Mouse (Mus musculus): Measurements from ENCODE around the gene Rabggtb. TPM values are rescaled to one million over a fixed set of nuclear protein-coding genes. Genes with fewer than 3 reads are reported as not detected.

Rabggtb gene
- 10 to 100 TPM; 57.7 to 64.1 TPM for total RNA-seq (2021)

- peak; percentile 95 for DNase-seq
- intact Hi-C loops (cut with DNase I): no loop called here
Measured at GRCm38 (mm10) chr3:153912546-153913509, at the start of gene Rabggtb. Rabggtb (minus strand) TSS chr3:153913009.

- no peak for DNase-seq
- intact Hi-C loops (cut with DNase I): no loop called here
Measured at GRCm38 (mm10) chr3:153961632-153962389, 49.0 kb upstream of the Rabggtb start.

GRCm38 (mm10) chr3:153960884-153961283 lies 48.1 kb upstream of the Rabggtb start:
- DNase-seq: peak; percentile 49
- intact Hi-C loops (cut with DNase I): no loop called here

- intact Hi-C loops (cut with DNase I): loop anchor here (2.0 kb wide), 1 partner anchor 267 kb away; no protein-coding TSS in a partner anchor
- no peak for DNase-seq
Measured at GRCm38 (mm10) chr3:153959731-153960207, 47.0 kb upstream of the Rabggtb start.

- intact Hi-C loops (cut with DNase I): loop anchor here (2.0 kb wide), 1 partner anchor 268 kb away; no protein-coding TSS in a partner anchor
- no peak for DNase-seq
Measured at GRCm38 (mm10) chr3:153959035-153959730, 46.4 kb upstream of the Rabggtb start.

- intact Hi-C loops (cut with DNase I): loop anchor here (2.0 kb wide), 1 partner anchor 269 kb away; no protein-coding TSS in a partner anchor
Measured at GRCm38 (mm10) chr3:153957916-153958315, 45.1 kb upstream of the Rabggtb start.

GRCm38 (mm10) chr3:153948176-153948575 lies 35.4 kb upstream of the Rabggtb start:
- DNase-seq: no peak
- intact Hi-C loops (cut with DNase I): no loop called here

More at GRCm38 (mm10) chr3:153957916-153958315, 45.1 kb upstream of the Rabggtb start:
- DNase-seq: no peak

GRCm38 (mm10) chr3:153947271-153947670 lies 34.5 kb upstream of the Rabggtb start:
- intact Hi-C loops (cut with DNase I): no loop called here
- no peak for DNase-seq

GRCm38 (mm10) chr3:153944335-153944990 lies 31.7 kb upstream of the Rabggtb start, which contains the start of gene Acadm:
Acadm (minus strand) TSS chr3:153944632.
- intact Hi-C loops (cut with DNase I): no loop called here
- peak; percentile 98 for DNase-seq

- intact Hi-C loops (cut with DNase I): no loop called here
- DNase-seq: no peak
Measured at GRCm38 (mm10) chr3:153943901-153944334, 31.1 kb upstream of the Rabggtb start.

GRCm38 (mm10) chr3:153943003-153943640 lies 30.3 kb upstream of the Rabggtb start:
- DNase-seq: no peak
- intact Hi-C loops (cut with DNase I): no loop called here

GRCm38 (mm10) chr3:153941613-153942012 lies 28.8 kb upstream of the Rabggtb start:
- intact Hi-C loops (cut with DNase I): no loop called here
- no peak for DNase-seq

- intact Hi-C loops (cut with DNase I): no loop called here
- no peak for DNase-seq
Measured at GRCm38 (mm10) chr3:153940486-153940885, 27.7 kb upstream of the Rabggtb start.

- DNase-seq: no peak
- intact Hi-C loops (cut with DNase I): no loop called here
Measured at GRCm38 (mm10) chr3:153940021-153940420, 27.2 kb upstream of the Rabggtb start.

GRCm38 (mm10) chr3:153937116-153937810 lies 24.5 kb upstream of the Rabggtb start:
- intact Hi-C loops (cut with DNase I): no loop called here
- no peak for DNase-seq

- DNase-seq: no peak
- intact Hi-C loops (cut with DNase I): no loop called here
Measured at GRCm38 (mm10) chr3:153935878-153936277, 23.1 kb upstream of the Rabggtb start.

GRCm38 (mm10) chr3:153932461-153932860 lies 19.7 kb upstream of the Rabggtb start:
- no peak for DNase-seq
- intact Hi-C loops (cut with DNase I): no loop called here

- DNase-seq: no peak
- intact Hi-C loops (cut with DNase I): no loop called here
Measured at GRCm38 (mm10) chr3:153929526-153929925, 16.7 kb upstream of the Rabggtb start.

- DNase-seq: no peak
- intact Hi-C loops (cut with DNase I): no loop called here
Measured at GRCm38 (mm10) chr3:153926333-153926732, 13.5 kb upstream of the Rabggtb start.

Data from left cerebral cortex, postnatal 4 days (tissue).